Comparison of ENCODE assay signal across 28 mouse cellular contexts in genomic region chr2:81939360-81939759, GRCm38 (mm10).
"Had no signal": no experiment of that assay in that cellular context is flagged by ENCODE, and none has a peak within 500 bp of the region (broad histone marks: within the 10 kb centered on the region; RNA-seq: fewer than 3 reads in every experiment).

No protein-coding gene starts in this region.

- H3K27me3 ChIP-seq: embryonic facial prominence, embryonic 12.5 days; embryonic facial prominence, embryonic 13.5 days; embryonic facial prominence, embryonic 15.5 days; forebrain, embryonic 12.5 days; forebrain, embryonic 13.5 days; forebrain, embryonic 15.5 days had no signal

- H3K27ac ChIP-seq: embryonic facial prominence, embryonic 10.5 days; embryonic facial prominence, embryonic 12.5 days; embryonic facial prominence, embryonic 13.5 days; embryonic facial prominence, embryonic 15.5 days; forebrain, embryonic 10.5 days; forebrain, embryonic 12.5 days; forebrain, embryonic 13.5 days; forebrain, embryonic 15.5 days; gastrocnemius, adult 2 months had no signal

- H3K4me3 ChIP-seq: embryonic facial prominence, embryonic 10.5 days; embryonic facial prominence, embryonic 12.5 days; embryonic facial prominence, embryonic 13.5 days; embryonic facial prominence, embryonic 15.5 days; erythroblast, embryonic 14.5 days; forebrain, embryonic 10.5 days; forebrain, embryonic 12.5 days; forebrain, embryonic 13.5 days; forebrain, embryonic 15.5 days; gastrocnemius, adult 2 months had no signal

- H3K36me3 ChIP-seq: embryonic facial prominence, embryonic 10.5 days; embryonic facial prominence, embryonic 12.5 days; embryonic facial prominence, embryonic 13.5 days; embryonic facial prominence, embryonic 15.5 days; forebrain, embryonic 10.5 days; forebrain, embryonic 12.5 days; forebrain, embryonic 15.5 days had no signal

- DNase-seq: cerebellum, adult 18-20 months; cerebellum, adult 2 months; cerebellum, adult 8-10 months; cerebellum, adult 9-10 months; cerebellum, adult 9-11 months; cerebellum, postnatal 10 days; cerebellum, postnatal 14 days; cerebellum, postnatal 25 days; cerebellum, postnatal 36 days; embryo, embryonic 11 days; forebrain, postnatal 0 days; gastrocnemius, adult 2 months; gastrocnemius, postnatal 10 days; gastrocnemius, postnatal 14 days; gastrocnemius, postnatal 36 days; heart, adult 11 months; heart, adult 18-20 months had no signal

- H3K9ac ChIP-seq: embryonic facial prominence, embryonic 12.5 days; embryonic facial prominence, embryonic 13.5 days; embryonic facial prominence, embryonic 15.5 days; forebrain, embryonic 12.5 days; forebrain, embryonic 13.5 days; forebrain, embryonic 15.5 days; forebrain, postnatal 0 days had no signal

- H3K4me1 ChIP-seq: embryonic facial prominence, embryonic 12.5 days; embryonic facial prominence, embryonic 13.5 days; embryonic facial prominence, embryonic 15.5 days; forebrain, embryonic 10.5 days; forebrain, embryonic 12.5 days; forebrain, embryonic 13.5 days; forebrain, embryonic 15.5 days had no signal

- H3K4me2 ChIP-seq: embryonic facial prominence, embryonic 12.5 days; embryonic facial prominence, embryonic 13.5 days; embryonic facial prominence, embryonic 15.5 days; forebrain, embryonic 12.5 days; forebrain, embryonic 13.5 days; forebrain, embryonic 15.5 days had no signal

- ATAC-seq: forebrain, embryonic 13.5 days; forebrain, embryonic 14.5 days; forebrain, embryonic 15.5 days; forebrain, embryonic 16.5 days; forebrain, postnatal 0 days had no signal

- H3K9me3 ChIP-seq: embryonic facial prominence, embryonic 10.5 days; embryonic facial prominence, embryonic 12.5 days; embryonic facial prominence, embryonic 13.5 days; embryonic facial prominence, embryonic 15.5 days; forebrain, embryonic 10.5 days; forebrain, embryonic 12.5 days; forebrain, embryonic 13.5 days; forebrain, embryonic 15.5 days had no signal
